Mouse (Mus musculus) adrenal gland, adult 8-10 months (tissue): ENCODE results near the gene Gpsm1. TPM values are rescaled to one million over a fixed set of nuclear protein-coding genes. Genes with fewer than 3 reads are reported as not detected.

Experiments used
- DNase-seq: peaks from one replicate; pipeline ENCODE4 v3.0.0; 2022
- total RNA-seq, 4 experiments: library from RNA; stranded (reverse); gene quantifications; 2 replicates each; pipeline ENCODE4 v1.2.4; 2022

Gpsm1 gene
- total RNA-seq, 4 experiments from 2014 or later = 10.7 to 41.6 (median 24.6) TPM

DNA sequence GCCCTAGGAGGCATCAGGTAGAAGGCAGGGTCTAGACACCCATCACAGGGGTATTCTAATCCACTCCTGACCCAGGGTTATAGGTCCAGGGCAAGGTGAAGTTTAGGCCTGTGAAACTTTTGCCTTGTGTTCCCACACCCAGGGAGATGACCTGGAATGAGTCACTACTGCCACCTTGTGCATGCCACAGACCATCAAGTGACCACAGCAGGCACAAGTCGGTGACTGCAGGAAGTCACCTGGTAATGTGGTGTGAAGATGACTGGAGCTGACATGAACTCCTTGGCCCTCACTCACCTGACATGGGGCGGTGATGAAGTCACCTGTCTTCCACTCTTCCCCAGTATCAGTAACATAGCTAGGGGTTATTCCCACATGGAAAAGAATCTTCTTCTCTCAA lies 2.5 kb upstream of the Gpsm1 start:
- no peak for DNase-seq

- DNase-seq = no peak
Observed at GRCm38 (mm10) chr2:26313394-26313793, 1.9 kb upstream of the Gpsm1 start.

GRCm38 (mm10) chr2:26314281-26315071 lies 839 bp upstream of the Gpsm1 start:
- no peak for DNase-seq

DNA sequence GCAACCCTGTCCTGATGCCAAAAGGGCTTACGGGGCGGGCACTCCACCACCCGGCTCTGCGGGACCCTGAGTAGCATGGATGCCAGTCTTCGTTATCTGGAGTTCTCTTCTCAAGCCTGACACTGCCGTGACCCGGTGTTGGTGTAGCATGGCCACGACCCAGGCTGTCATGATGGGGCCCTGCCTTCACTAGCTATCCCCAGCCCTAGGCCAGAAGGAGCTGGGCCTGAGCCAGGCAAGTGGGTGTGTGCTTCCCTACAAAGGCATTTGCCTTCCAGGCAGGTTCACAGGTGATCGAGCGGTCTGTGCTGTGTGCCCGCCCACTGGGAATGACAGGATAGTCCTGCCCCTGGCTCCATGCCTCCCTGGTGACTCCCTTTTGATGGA lies 603 bp downstream of the Gpsm1 start:
- peak; percentile 45 for DNase-seq

GRCm38 (mm10) chr2:26316576-26317246 lies 1.4 kb downstream of the Gpsm1 start:
- no peak for DNase-seq

GRCm38 (mm10) chr2:26317371-26317770 lies 2.1 kb downstream of the Gpsm1 start:
- DNase-seq = no peak

DNA sequence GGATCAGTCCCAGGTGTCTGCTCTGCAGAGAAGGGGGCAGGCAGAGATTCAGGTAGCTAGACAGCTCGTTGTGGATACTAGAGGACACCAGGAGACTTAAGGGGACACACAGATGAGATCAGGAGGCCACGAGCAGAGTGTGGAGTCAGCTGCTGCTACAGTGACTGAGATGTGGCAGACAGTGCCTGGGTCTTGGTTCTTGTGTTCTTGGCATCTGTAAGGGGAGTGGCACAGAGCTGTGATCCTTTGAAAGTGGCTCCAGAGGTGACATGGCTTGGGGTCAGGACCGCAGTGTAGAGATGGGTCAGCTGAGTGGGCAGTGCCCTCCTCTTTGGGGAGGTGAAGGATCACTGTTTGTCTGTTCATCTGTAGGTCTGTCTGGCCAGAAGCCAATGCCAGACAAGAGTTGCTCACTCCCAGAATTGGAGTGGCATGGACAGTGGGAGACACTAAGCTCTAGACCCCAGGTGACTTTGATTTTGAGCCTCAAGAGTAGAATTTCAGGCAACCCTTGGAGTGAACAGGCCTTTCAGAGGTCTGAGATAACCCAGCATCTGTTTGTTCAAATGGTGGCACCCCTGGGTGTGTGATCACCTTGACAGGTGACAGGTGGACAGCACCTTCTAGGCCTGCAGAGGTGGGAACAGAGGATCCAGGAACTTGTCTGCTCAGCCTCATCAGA lies 2.8 kb downstream of the Gpsm1 start:
- DNase-seq = no peak

GRCm38 (mm10) chr2:26319109-26319508 lies 3.8 kb downstream of the Gpsm1 start:
- no peak for DNase-seq

- DNase-seq = no peak
Observed at GRCm38 (mm10) chr2:26319519-26320244, 4.4 kb downstream of the Gpsm1 start.

- no peak for DNase-seq
Observed at GRCm38 (mm10) chr2:26320245-26321185, 5.2 kb downstream of the Gpsm1 start.

DNA sequence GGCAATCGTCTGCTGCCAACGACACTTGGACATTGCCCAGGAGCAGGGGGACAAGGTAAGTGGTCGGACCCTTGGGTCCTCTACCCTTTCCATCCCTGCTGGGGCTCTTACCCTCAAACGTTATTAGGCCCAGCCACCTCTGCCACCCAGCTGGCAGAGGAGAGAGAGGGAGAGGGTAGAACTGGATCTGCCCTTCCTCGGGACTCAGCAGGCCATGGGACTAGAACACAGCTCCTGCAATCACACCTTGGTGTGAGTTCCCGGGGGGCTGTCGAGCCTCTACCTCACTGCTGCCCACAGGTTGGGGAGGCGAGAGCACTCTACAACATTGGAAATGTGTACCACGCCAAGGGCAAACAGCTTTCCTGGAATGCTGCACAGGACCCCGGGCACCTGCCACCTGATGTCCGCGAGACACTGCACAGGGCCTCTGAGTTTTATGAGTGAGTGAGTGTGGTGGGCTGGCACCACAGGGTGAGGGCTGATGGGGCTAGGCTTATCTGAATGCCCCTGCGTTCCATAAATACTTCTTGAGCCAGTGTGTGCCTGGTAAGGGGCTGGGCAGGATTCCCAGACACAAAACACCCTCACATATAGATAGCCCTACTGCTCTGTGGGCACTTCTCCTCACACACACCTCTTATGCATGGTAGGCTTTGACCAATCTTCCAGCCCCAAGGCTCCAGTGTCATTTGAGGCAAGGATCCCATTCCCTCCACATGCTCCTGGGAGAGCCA lies 8.4 kb downstream of the Gpsm1 start:
- no peak for DNase-seq

- peak; percentile 69 for DNase-seq
Observed at GRCm38 (mm10) chr2:26324917-26325316, 9.6 kb downstream of the Gpsm1 start.

GRCm38 (mm10) chr2:26325386-26326181 lies 10.3 kb downstream of the Gpsm1 start:
- DNase-seq = no peak

DNA sequence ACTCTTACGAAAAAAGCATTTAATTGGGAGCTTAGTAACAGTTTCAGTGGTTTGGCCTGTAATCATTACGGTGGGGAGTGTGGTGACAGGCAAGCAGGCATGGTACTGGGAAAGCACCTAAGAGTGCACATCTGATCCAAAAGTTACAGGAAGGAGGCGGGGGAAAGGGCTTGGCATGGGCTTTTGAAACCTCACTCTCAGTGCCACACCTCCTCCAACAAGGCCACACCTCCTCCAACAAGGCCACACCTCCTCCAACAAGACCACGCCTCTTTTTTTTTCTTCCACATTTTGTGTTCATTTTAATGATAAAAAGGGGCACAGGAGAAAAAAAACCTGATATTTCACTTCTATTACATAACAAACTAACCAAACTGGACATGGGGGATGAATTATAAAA lies 12.5 kb downstream of the Gpsm1 start:
- DNase-seq = no peak

DNA sequence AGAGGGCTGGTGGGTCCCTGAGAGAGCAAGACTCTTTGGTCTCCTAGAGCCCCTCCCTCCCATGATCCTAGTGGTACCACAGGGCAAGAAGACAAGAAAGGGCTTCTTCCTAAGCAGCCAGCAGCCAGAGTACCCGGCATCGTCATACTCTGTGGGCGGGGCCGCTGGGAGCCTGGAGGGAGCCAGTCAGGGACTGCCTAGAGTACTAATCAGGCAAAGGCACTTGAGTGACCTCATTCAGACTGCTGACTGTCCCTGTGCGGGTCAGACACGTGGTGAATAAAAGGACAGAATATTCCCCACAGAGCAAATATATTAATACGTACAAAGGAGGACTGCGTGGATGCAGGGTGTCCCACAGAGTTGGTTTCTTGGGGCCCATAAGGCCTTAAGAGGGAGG lies 14.1 kb downstream of the Gpsm1 start:
- peak; percentile 67 for DNase-seq

DNA sequence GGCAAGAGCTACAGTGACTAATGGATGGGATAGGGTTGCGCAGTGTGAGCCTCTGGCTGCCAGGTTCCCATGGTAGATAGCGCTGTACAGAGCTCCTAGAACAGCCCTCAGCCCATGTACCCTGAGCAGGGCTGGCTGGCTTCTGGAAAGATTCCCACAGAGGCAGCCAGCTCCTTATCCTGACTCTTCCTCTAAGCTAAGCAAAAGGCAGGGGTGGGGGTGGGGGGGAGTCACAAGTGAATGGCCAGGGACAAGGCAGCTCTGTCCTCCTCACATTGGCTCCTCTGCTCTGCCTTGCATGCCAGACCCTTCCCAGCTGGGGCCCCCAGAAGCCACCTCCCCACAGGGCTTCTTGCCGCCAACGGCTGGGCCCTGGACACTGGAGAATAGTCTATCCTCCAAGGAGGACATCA lies 14.7 kb downstream of the Gpsm1 start:
- no peak for DNase-seq

GRCm38 (mm10) chr2:26330702-26331101 lies 15.4 kb downstream of the Gpsm1 start:
- DNase-seq = no peak

GRCm38 (mm10) chr2:26338302-26339203 lies 23.2 kb downstream of the Gpsm1 start:
- DNase-seq = no peak

DNA sequence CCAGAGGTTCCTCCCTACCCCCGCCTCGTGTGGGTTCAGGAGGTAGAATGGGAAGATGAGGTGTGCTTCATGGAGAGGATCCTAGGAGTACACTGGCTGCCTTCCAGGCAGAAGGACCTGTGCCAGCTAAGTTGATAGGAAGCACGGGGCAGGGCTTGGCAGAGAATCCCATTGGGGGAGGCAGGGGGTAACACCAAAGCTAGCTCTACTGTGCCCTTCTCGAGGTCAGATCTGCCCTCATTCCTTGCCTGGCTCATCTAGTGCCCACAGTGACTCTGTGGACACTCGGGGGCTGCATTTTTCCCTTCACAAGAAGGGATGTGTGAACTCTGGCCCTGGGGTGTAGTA lies 23.9 kb downstream of the Gpsm1 start:
- DNase-seq = no peak
